Mouse (Mus musculus) heart, postnatal 0 days (tissue): ENCODE measurements at regions not wholly inside any gene's neighbourhood (a gene's known extent, or its start where the extent isn't known, plus 50 kb on each side); places are given as distances from the start of the nearest gene placed in this dataset.
A peak's percentile ranks its signal among the peaks of the same experiment; 100 is the strongest.

Experiments used
- ATAC-seq: fragments of 200-750 bp; cut with Nextera tagmentation; 2 replicates; pipeline ENCODE4 v1.8.0; 2017; ENCODE audit warnings: low read depth, moderate number of reproducible peaks, moderate library complexity; ENCODE audit not compliant: insufficient read depth
- DNase-seq: peaks from one replicate; pipeline ENCODE4 v3.0.0-alpha.2; 2016; ENCODE audit warnings: low spot score
- H3K27ac ChIP-seq: fragments of 300-500 bp; sonication (generic); 2 replicates; pipeline ENCODE4 v1.5.1; 2014; ENCODE audit warnings: low read depth, mild to moderate bottlenecking
- H3K27me3 ChIP-seq: fragments of 300-500 bp; sonication (generic); 2 replicates; pipeline ENCODE4 v1.6.1; 2014; ENCODE audit warnings: low read length, mixed read lengths; ENCODE audit not compliant: control insufficient read depth, insufficient read depth
- H3K36me3 ChIP-seq: fragments of 300-500 bp; sonication (generic); replicated peaks from 2 replicates; pipeline ENCODE4 v1.6.1; 2014; ENCODE audit warnings: low read length, mixed read lengths; ENCODE audit not compliant: control insufficient read depth, insufficient read depth
- H3K4me1 ChIP-seq: fragments of 300-500 bp; sonication (generic); 2 replicates; pipeline ENCODE4 v1.6.1; 2014; ENCODE audit warnings: antibody characterized with exemption; ENCODE audit not compliant: control insufficient read depth, insufficient read depth
- H3K4me2 ChIP-seq: fragments of 300-500 bp; sonication (generic); 2 replicates; pipeline ENCODE4 v1.6.1; 2014; ENCODE audit warnings: low read depth, mild to moderate bottlenecking, low read length, moderate library complexity
- H3K4me3 ChIP-seq: fragments of 300-500 bp; sonication (generic); 2 replicates; pipeline ENCODE4 v1.5.1; 2014; ENCODE audit warnings: low read depth, low read length
- H3K9ac ChIP-seq: fragments of 300-500 bp; sonication (generic); replicated peaks from 2 replicates; pipeline ENCODE4 v1.6.1; 2014; ENCODE audit warnings: low read depth, low read length, mixed read lengths
- H3K9me3 ChIP-seq: fragments of 300-500 bp; sonication (generic); replicated peaks from 2 replicates; pipeline ENCODE4 v1.6.1; 2016; ENCODE audit warnings: low read length; ENCODE audit not compliant: control insufficient read depth
- CTCF ChIP-seq: IDR thresholded peaks from 2 replicates; pipeline ENCODE4 v1.5.1; 2016; ENCODE audit warnings: antibody characterized with exemption, control low read depth, low read depth
- EP300 ChIP-seq: IDR thresholded peaks from 2 replicates; pipeline ENCODE4 v1.6.1; 2016; ENCODE audit warnings: antibody characterized with exemption, low read depth
- WGBS: fragments of 180-500 bp; shearing (Covaris S2); extraction: QIAGEN DNeasy Blood & Tissue Kit; methylation state at CpG from one replicate; pipeline ENCODE4 v1.1.7; 2014; 5-methylcytosine and 5-hydroxymethylcytosine counted together

DNA sequence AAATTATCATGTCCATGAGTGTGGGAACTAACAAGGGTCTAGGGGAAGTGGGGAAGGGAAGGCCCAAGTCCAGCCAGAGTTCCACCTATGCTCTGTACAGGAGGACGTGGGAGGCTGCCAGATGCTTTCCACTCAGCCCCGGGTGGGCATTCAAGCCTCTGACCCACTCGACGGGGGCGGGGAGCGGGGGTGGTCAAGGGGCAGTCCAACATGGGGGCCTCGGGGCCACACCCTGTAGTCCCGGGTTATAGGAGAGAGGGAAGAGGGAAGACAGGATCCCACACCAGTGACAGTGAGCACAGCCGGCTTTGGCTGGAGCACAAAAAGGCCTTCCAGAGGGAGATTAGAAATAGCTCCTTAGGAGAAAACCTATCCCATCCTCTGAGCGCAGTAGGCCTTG, 283.1 kb upstream of the Ddi1 start:
- DNase-seq (no peak), ATAC-seq (no peak)
- WGBS, result 75% methylated on average over 10 of the region's 10 CpGs
- Histone ChIP-seq H3K9ac (no peak overlapping the region), H3K36me3 (no peaks in the 10 kb centered on the region), H3K4me3 (no peak overlapping the region), H3K9me3 (no peaks in the 10 kb centered on the region), H3K27me3 (no peaks in the 10 kb centered on the region), H3K4me1 (peaks cover 3% of the 10 kb centered on the region; the same call in 1 of the 2 replicates), H3K4me2 (no peak overlapping the region), H3K27ac (0 out of 2 replicates have a peak overlapping the region, but pooled peaks have one; percentile 26)
- TF ChIP-seq EP300, result no peak
- TF ChIP-seq CTCF, result no peak

DNA sequence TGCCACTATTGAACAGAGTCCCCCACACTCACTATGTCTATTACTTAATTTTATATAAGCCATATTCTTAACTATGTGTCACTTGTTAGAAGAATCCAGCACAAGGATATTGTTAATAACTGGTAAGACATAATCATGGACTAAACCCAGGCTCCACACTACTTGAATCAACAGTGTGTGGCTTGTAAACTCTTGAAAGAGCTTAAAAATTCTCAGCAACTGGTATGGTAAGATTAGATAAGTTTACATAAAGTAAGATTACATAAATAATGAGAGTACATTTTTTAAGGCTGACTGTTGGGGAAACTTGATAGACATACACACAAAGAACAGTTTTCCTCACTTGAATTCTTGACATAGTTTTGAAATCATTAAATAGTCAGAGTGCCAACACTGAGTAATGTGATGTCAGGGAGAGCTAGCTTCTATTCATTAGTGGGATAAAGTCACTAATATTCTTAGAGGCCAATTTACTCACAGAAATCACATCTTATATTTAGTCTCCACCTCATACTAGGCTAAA, 270.6 kb upstream of the Ddi1 start:
- no peaks in the 10 kb centered on the region for H3K4me1 ChIP-seq
- H3K27me3 ChIP-seq, result no peaks in the 10 kb centered on the region
- TF ChIP-seq EP300 (no peak), CTCF (no peak)
- DNase-seq (no peak), ATAC-seq (no peak)
- H3K27ac ChIP-seq, result no peak overlapping the region
- H3K9me3 ChIP-seq, result no peaks in the 10 kb centered on the region
- H3K4me3 ChIP-seq, result no peak overlapping the region
- no peak overlapping the region for H3K4me2 ChIP-seq
- H3K36me3 ChIP-seq, result no peaks in the 10 kb centered on the region
- no peak overlapping the region for H3K9ac ChIP-seq

DNA sequence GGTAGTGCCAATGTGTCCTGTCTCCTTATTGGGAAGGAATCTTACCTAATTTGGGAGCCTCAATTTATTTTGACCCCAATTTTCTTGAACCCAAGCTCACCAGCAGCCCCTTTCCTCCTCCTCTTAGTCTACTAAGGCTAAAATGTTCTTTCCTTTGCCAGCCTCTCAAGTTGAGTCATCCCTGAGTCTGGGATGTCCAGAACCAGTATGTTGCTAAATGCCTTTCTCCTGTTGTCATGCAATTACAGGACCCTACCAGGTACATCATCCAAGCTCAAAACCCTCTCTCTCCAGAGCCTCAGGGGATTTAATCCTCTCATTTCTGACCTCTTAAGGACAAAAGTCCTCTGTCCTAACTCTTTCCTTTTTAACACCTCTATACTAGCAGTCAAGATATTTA, 259.2 kb upstream of the Ddi1 start:
- H3K36me3 ChIP-seq, result no peaks in the 10 kb centered on the region

DNA sequence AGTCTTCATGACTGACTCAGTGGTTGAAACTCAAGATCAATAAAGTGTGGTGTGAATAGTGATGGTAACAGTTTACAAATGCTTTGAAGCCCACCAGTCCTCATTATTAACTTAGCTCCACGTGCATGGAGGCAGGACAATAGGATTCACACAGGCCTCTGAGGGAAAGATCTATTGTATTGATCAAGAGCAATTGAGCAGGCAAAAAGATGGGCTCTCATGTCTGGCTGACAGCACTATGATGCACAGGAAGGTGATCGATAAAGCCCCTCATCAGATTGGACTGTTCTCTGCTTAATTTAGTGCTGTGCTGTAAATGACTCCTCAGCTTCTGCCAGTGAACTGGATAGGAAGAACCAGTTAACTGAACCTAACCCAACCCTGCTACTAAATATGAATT, 247.5 kb upstream of the Ddi1 start:
- no peak for DNase-seq
- Histone ChIP-seq H3K4me3 (no peak overlapping the region), H3K27me3 (no peaks in the 10 kb centered on the region), H3K4me1 (no peaks in the 10 kb centered on the region), H3K4me2 (no peak overlapping the region), H3K36me3 (no peaks in the 10 kb centered on the region), H3K27ac (no peak overlapping the region), H3K9me3 (no peaks in the 10 kb centered on the region), H3K9ac (no peak overlapping the region)
- TF ChIP-seq CTCF (no peak), EP300 (no peak)
- ATAC-seq, result no peak
- whole genome bisulfite sequencing, result 62% methylated on average over 2 of the region's 2 CpGs

More for the DNA sequence above, 259.2 kb upstream of the Ddi1 start:
- no peak for TF ChIP-seq EP300
- TF ChIP-seq CTCF, result no peak
- DNase-seq (no peak), ATAC-seq (no peak)
- Histone ChIP-seq H3K4me2 (no peak overlapping the region), H3K27me3 (no peaks in the 10 kb centered on the region), H3K9ac (no peak overlapping the region), H3K9me3 (no peaks in the 10 kb centered on the region), H3K27ac (no peak overlapping the region), H3K4me1 (no peaks in the 10 kb centered on the region), H3K4me3 (no peak overlapping the region)

DNA sequence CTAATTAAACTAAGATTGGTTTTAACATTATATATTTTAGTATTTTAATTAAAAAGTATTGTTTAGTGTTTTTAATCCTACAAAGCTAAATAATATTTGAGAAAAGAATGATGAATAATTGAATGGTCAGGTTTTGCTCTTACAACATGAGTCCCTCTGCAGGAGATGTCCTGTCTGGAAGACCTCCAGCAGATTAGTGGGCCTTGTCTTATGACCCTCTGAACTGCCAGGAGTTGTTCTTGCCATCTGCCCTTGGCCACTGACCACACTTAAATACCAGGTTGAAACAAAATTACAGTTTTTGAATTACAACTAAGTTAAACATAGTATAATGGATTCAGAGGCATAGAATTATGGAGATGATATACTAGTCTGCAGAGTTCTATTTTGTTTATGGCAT, 228.1 kb upstream of the Ddi1 start:
- H3K27me3 ChIP-seq, result no peaks in the 10 kb centered on the region
- H3K4me3 ChIP-seq, result no peak overlapping the region
- TF ChIP-seq EP300 (no peak), CTCF (no peak)
- no peaks in the 10 kb centered on the region for H3K9me3 ChIP-seq
- H3K27ac ChIP-seq, result no peak overlapping the region
- ATAC-seq (no peak), DNase-seq (no peak)
- no peak overlapping the region for H3K4me2 ChIP-seq
- H3K36me3 ChIP-seq, result no peaks in the 10 kb centered on the region
- H3K9ac ChIP-seq, result no peak overlapping the region
- no peaks in the 10 kb centered on the region for H3K4me1 ChIP-seq

DNA sequence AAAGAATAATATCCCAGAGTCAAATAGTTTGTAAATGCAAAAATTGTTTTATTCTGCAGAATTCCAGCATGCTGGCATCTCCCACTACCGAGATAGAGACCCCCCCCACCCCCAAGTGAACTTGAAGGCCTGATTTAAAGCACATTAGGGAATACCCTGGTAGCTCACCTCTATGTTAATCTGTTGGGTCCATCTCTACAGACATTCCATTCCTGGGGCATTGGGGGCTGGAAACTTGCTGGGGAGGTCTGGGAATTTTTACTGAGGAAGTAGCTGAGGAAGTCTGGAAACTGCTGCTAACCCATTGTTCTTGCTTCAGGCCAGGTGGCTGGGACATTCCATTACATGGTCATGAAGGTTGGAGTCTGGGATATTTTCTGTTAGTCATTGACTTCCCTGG, 210.8 kb upstream of the Ddi1 start:
- no peak overlapping the region for H3K4me3 ChIP-seq
- H3K4me2 ChIP-seq, result no peak overlapping the region
- ATAC-seq, result no peak
- H3K27ac ChIP-seq, result no peak overlapping the region
- no peak for DNase-seq
- 54% methylated on average over 1 of the region's 1 CpGs for WGBS
- no peak for TF ChIP-seq EP300
- TF ChIP-seq CTCF, result no peak
- no peaks in the 10 kb centered on the region for H3K36me3 ChIP-seq
- H3K4me1 ChIP-seq, result no peaks in the 10 kb centered on the region
- H3K9me3 ChIP-seq, result peaks cover 5% of the 10 kb centered on the region
- no peaks in the 10 kb centered on the region for H3K27me3 ChIP-seq
- H3K9ac ChIP-seq, result no peak overlapping the region
